Mouse (Mus musculus) heart, adult 2 months (tissue): ENCODE measurements at regions not wholly inside any gene's neighbourhood (a gene's known extent, or its start where the extent isn't known, plus 50 kb on each side); places are given as distances from the start of the nearest gene placed in this dataset.

ENCODE experiments used
- DNase-seq, 2 experiments: peaks; one replicate each; pipeline ENCODE4 v3.0.0; 2021
- H3K27ac ChIP-seq: fragments of 200-600 bp; 2 replicates; pipeline ENCODE4 v1.8.1; 2022
- H3K27me3 ChIP-seq: fragments of 200-500 bp; 2 replicates; pipeline ENCODE4 v1.6.1; 2012; ENCODE audit warnings: mild to moderate bottlenecking, low read length, inconsistent platforms, mixed read lengths; ENCODE audit not compliant: control insufficient read depth, insufficient read depth
- H3K36me3 ChIP-seq: fragments of 200-500 bp; 2 replicates; pipeline ENCODE4 v1.6.1; 2012; ENCODE audit warnings: low read length, inconsistent platforms; ENCODE audit not compliant: control insufficient read depth, insufficient read depth
- H3K4me1 ChIP-seq: fragments of 200-500 bp; 2 replicates; pipeline ENCODE4 v1.6.1; 2011; ENCODE audit warnings: low read length; ENCODE audit not compliant: control insufficient read depth, insufficient read depth
- H3K4me3 ChIP-seq: fragments of 200-600 bp; 2 replicates; pipeline ENCODE4 v1.8.1; 2022
- H3K79me2 ChIP-seq: fragments of 200-500 bp; replicated peaks from 2 replicates; pipeline ENCODE4 v1.6.1; 2012; ENCODE audit warnings: mild to moderate bottlenecking, inconsistent platforms, low read length, moderate library complexity, mixed read lengths; ENCODE audit not compliant: control insufficient read depth, insufficient read depth
- H3K9ac ChIP-seq: fragments of 200-500 bp; 2 replicates; pipeline ENCODE4 v1.6.1; 2012; ENCODE audit warnings: low read depth, mild to moderate bottlenecking, control low read depth, inconsistent platforms, low read length, mixed read lengths
- CTCF ChIP-seq: fragments of 200-600 bp; IDR thresholded peaks from 2 replicates; pipeline ENCODE4 v1.8.1; 2022; ENCODE audit warnings: antibody characterized with exemption, mild to moderate bottlenecking, moderate library complexity
- EP300 ChIP-seq: fragments of 200-500 bp; IDR thresholded peaks from 2 replicates; pipeline ENCODE4 v1.6.1; 2011; ENCODE audit warnings: low read depth, low read length, control low read depth; ENCODE audit not compliant: insufficient read depth
- POLR2A ChIP-seq: fragments of 200-500 bp; IDR thresholded peaks from 2 replicates; pipeline ENCODE4 v1.6.1; 2011; ENCODE audit warnings: mild to moderate bottlenecking, low read depth, low read length, control low read depth; ENCODE audit not compliant: insufficient read depth
- WGBS: fragments of 180-500 bp; shearing (Covaris S2); methylation state at CpG from one replicate; pipeline ENCODE4 v1.1.7; 2018; 5-methylcytosine and 5-hydroxymethylcytosine counted together
- intact Hi-C: fragments of 180-260 bp; cut with DNase I; formaldehyde crosslinking; loops from one replicate; pipeline ENCODE4 v1.15.1; 2025

DNA sequence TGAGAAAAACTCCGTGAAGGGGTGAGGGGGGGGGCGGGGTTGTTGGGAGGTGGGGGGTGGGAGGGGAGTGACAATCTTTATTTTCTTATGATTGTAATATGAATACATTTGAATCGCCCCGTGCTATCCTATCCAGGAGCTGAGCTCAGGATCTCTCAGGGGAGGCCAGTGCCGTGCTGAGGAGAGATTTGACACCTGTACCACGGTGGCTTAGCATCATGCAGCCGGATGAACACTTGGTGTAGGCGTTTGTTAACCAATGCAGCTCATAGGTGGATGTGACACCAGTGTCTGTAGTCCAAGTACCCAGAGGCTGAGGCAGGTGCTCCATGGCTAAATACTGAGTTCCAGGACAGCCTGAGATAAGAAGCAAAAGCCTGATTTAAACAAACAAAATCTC lies 158.2 kb upstream of the Ttc29 start:
- intact Hi-C loops = no loop called here
- no peaks in the 10 kb centered on the region for H3K36me3 ChIP-seq
- 25% methylated on average over 8 of the region's 8 CpGs for WGBS

DNA sequence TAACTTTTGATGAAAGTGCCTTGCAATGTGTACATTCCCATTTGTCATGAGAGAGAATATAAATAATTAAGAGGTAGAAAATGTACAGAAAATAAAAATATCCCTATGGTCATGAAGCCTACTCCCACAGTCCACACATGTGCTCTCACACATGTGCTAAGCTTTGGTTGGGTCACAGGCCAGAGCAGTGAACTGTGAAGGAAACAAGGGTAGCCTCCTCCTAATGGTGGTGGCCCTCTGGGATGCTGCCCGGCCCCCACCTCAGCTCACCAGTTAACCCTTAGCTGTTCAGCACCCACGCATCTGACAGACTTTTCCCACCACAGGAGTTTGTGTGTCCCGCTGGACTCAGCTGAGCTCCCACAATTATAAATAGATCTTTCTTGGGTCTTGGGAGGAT lies 157.6 kb upstream of the Ttc29 start:
- Histone ChIP-seq H3K27me3 (no peaks in the 10 kb centered on the region), H3K4me1 (no peaks in the 10 kb centered on the region), H3K79me2 (no peaks in the 10 kb centered on the region), H3K9ac (no peak overlapping the region), H3K4me3 (no peak overlapping the region), H3K36me3 (no peaks in the 10 kb centered on the region), H3K27ac (no peak overlapping the region)
- WGBS = 65% methylated on average over 3 of the region's 3 CpGs
- no peak for DNase-seq
- intact Hi-C loops = no loop called here
- TF ChIP-seq EP300 (no peak), POLR2A (no peak), CTCF (no peak)

More for the DNA sequence above, 158.2 kb upstream of the Ttc29 start:
- H3K4me3 ChIP-seq = no peak overlapping the region
- H3K4me1 ChIP-seq = no peaks in the 10 kb centered on the region
- no peak overlapping the region for H3K27ac ChIP-seq
- no peaks in the 10 kb centered on the region for H3K27me3 ChIP-seq
- no peak overlapping the region for H3K9ac ChIP-seq
- TF ChIP-seq POLR2A = no peak
- no peak for TF ChIP-seq EP300
- TF ChIP-seq CTCF = no peak
- H3K79me2 ChIP-seq = no peaks in the 10 kb centered on the region
- no peak for DNase-seq

DNA sequence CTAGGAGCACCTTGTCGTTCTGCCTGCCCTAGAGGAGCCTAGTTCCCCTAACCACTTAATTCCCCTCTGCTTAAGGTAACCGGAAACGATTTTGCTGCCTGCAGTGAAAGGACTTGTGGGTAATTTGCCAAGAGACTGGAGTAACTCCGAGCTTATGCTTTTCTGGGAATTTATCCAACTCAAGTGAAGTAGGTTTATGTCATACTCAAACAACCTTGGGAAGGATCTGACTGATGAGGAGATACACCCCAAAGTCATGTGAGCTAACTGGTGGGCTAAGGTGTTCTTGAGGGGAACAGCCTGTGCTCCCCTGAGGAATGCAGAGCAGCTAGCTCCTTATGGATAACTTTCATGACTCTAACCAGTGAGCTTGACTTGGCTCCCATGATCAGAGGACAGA lies 155.7 kb upstream of the Ttc29 start:
- no peak overlapping the region for H3K4me3 ChIP-seq
- no peak overlapping the region for H3K27ac ChIP-seq
- no peak overlapping the region for H3K9ac ChIP-seq
- H3K79me2 ChIP-seq = no peaks in the 10 kb centered on the region
- H3K27me3 ChIP-seq = no peaks in the 10 kb centered on the region
- no peaks in the 10 kb centered on the region for H3K36me3 ChIP-seq
- H3K4me1 ChIP-seq = no peaks in the 10 kb centered on the region; the same call in 1 of the 2 replicates
- 31% methylated on average over 4 of the region's 4 CpGs for WGBS
- intact Hi-C loops = no loop called here
- no peak for DNase-seq
- no peak for TF ChIP-seq POLR2A
- TF ChIP-seq CTCF = no peak
- TF ChIP-seq EP300 = no peak

DNA sequence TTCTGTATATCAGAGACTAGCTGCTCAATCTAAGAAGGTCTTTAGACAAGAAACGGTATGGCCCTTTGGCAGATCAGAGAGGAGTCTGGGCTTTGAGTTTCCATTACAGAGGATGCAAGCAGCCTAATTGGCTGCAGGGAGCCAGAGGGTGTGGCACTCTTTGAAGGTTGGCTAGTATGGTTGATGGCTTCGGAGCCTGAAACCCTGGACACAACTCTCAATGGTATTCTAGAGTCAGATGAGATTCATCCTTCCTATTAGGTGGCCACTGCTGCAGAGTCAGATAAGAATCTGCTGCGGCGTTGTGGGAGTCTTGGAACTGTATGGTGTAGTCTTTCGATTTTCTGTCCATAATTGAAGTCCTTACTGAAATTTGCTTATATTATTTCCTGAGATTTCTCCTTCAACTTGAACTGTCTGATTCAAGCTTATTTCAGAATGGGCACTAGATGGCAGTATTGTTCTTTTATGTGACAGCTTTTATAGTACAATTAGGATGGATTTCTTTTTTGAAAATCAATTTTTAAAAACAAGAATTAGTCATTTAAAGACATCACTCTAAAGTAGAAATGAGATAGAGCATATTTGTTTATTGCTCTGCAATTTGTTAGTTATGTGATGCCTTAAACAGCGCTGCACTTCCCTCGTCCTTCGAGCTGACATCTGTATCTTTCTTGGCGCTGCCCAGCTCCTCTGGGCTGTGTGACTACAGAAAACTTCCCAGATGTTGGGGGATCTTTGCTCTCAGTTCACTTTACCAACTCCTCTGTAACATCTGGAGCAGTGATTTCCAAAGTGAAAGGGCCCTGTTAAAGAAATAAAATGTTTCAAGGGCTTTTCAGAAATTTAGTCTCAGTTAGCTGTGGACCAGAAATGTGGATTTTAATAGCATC lies 151.0 kb upstream of the Ttc29 start:
- intact Hi-C loops = loop anchor here (5.0 to 10.0 kb wide), 2 partner anchors 63 to 835 kb away; no protein-coding TSS in a partner anchor
- TF ChIP-seq POLR2A (no peak), EP300 (no peak), CTCF (peak; percentile 85)
- H3K27me3 ChIP-seq = no peaks in the 10 kb centered on the region
- no peaks in the 10 kb centered on the region for H3K36me3 ChIP-seq
- WGBS = 53% methylated on average over 9 of the region's 9 CpGs
- no peaks in the 10 kb centered on the region for H3K79me2 ChIP-seq
- no peak for DNase-seq
- H3K4me1 ChIP-seq = no peaks in the 10 kb centered on the region; the same call in 1 of the 2 replicates
- H3K27ac ChIP-seq = no peak overlapping the region
- no peak overlapping the region for H3K4me3 ChIP-seq
- H3K9ac ChIP-seq = no peak overlapping the region

DNA sequence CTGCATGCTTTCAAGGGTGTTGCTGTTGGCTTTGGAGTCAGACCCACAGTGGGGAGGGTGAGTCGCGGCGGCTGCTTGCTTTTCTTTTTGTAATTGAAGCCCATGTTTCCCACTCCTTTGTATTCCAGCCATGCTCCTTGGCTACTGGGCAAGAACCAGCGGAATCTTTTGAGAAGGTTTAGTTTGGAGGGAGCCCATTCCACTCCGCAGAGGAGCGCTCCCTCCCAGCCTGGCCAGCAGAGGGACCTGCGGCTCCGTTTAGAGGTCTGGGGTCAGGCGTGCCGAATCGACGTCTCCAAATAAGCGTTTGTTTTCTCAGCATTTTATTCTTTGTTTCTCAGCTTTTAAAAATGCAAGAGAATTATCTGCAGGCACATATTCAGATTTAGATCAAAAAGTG lies 149.6 kb upstream of the Ttc29 start:
- intact Hi-C loops = loop anchor here (1.0 to 10.0 kb wide), 3 partner anchors 61 to 834 kb away; no protein-coding TSS in a partner anchor
- H3K9ac ChIP-seq = no peak overlapping the region; the same call in 1 of the 2 replicates

DNA sequence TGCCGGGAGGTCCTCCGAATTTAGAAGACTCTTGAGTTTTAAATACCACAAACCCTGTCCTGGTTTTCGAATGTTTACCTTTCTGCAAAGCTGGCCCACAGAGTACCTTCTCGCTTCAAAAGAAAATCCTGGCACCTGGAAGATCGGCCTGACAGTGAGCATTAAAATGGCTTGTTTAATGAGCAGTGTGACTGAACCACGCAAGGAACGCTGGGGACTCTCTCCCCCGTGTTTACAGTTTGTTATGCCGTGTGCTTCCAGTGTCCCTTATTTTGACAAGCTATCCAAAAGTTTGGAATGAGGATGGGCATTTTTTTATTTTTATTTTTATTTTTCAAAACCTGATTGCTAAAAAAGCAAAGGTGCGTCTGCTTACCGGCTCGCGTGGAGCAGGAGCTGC lies 148.9 kb upstream of the Ttc29 start:
- Histone ChIP-seq H3K4me3 (peak overlapping the region; percentile 18; the same call in 1 of the 2 replicates), H3K9ac (no peak overlapping the region), H3K79me2 (no peaks in the 10 kb centered on the region), H3K36me3 (no peaks in the 10 kb centered on the region), H3K4me1 (no peaks in the 10 kb centered on the region; the same call in 1 of the 2 replicates), H3K27ac (no peak overlapping the region), H3K27me3 (no peaks in the 10 kb centered on the region)
- WGBS = 39% methylated on average over 13 of the region's 13 CpGs
- intact Hi-C loops = loop anchor here (5.0 to 10.0 kb wide), 2 partner anchors 61 to 833 kb away; no protein-coding TSS in a partner anchor
- TF ChIP-seq CTCF = no peak
- no peak for TF ChIP-seq EP300
- no peak for TF ChIP-seq POLR2A
- DNase-seq = no peak

More for the DNA sequence above, 149.6 kb upstream of the Ttc29 start:
- peak in 1 of 2 experiments; percentile 35 for DNase-seq
- H3K36me3 ChIP-seq = no peaks in the 10 kb centered on the region
- no peaks in the 10 kb centered on the region for H3K27me3 ChIP-seq
- no peak overlapping the region for H3K27ac ChIP-seq
- H3K4me1 ChIP-seq = no peaks in the 10 kb centered on the region; the same call in 1 of the 2 replicates
- TF ChIP-seq POLR2A (no peak), CTCF (peak; percentile 75)
- WGBS = 7% methylated on average over 13 of the region's 13 CpGs
- peak overlapping the region; percentile 18 for H3K4me3 ChIP-seq
- no peaks in the 10 kb centered on the region for H3K79me2 ChIP-seq
